Mouse (Mus musculus) heart, adult 10 weeks (tissue): ENCODE measurements around the gene Rnaseh2c. TPM values are rescaled to one million over a fixed set of nuclear protein-coding genes. Genes with fewer than 3 reads are reported as not detected.

Source experiments
- polyA plus RNA-seq: library from polyadenylated mRNA; stranded (reverse); fragments of 350-450 nt; fragmentation: Illumina TruSeq; extraction: RNeasy Lipid Tissue Mini Kit (QIAGEN cat#74804); gene quantifications from one replicate; pipeline ENCODE4 v1.2.3, GENCODE M21; 2014; ENCODE audit warnings: low read depth, low replicate concordance

The Rnaseh2c gene
- polyA plus RNA-seq: 28.9 TPM

GRCm38 (mm10) chr19:5601752-5602541 is at the start of gene Rnaseh2c:
TSS of gene Rnaseh2c (plus strand) at chr19:5601873.

GRCm38 (mm10) chr19:5560457-5561041 is 41.1 kb upstream of the Rnaseh2c start, which contains the start of gene Ovol1:
TSS of gene Ovol1 (minus strand) at chr19:5560646.

DNA sequence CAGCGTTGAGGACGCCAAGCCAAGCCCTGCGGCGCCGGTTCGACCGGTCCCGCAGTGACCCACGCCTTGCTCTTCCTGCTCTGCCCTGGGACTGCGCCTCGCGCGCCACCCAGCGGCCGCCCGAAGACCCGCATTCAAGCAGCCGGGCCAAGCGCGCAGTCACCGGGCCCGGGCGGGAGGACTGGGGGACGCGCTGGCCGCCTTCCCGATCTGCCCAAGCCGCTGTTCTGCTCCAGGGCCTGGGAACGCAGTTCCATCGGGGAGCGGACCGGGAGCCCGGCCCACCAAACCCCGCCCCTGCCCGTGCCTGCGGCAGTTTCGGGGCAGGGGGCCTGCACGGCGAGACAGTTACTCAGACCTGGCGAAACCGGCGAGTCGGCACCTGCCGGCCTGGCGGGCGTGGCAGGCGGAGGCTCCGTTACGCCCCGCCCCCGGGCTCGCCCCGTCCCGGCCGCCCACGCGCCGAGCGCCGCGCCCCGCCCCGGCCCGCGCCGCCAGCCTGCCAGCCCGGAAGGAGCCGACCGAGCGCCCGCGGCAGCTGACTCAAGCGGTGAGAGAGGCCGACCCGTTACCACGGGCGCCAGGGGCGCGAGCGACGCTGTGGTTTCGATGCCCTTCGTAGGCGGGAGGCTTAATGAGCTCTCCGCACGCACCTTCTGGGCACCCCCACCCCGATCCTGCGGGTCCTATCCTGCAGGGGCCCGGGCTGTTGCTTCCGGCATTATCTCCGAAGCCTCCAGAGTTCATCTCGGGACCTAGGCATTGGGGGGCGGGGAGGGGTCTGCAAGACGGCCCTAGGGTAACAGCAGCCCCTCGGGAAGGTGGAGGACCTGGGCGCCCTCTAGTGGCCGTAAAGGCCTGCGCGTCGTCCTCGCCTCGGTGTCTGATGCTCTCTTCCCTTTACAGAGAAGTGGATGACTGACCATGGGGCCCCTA is 33.9 kb upstream of the Rnaseh2c start, which contains the start of gene Ap5b1:
TSS of gene Ap5b1 (plus strand) at position 492 of the 936 bp plus-strand sequence.

GRCm38 (mm10) chr19:5609547-5610404 is 8.1 kb downstream of the Rnaseh2c start, which contains the start of gene Kat5:
TSS of gene Kat5 (minus strand) at chr19:5610237.

GRCm38 (mm10) chr19:5637069-5638047 is 35.7 kb downstream of the Rnaseh2c start, which contains the start of gene Rela:
TSS of gene Rela (plus strand) at chr19:5637483.

Other genes with a start within 250 kb of the Rnaseh2c start
- 23.0 TPM for gene Eif1ad, start 235.1 kb upstream of the Rnaseh2c start, polyA plus RNA-seq
- 122 TPM for gene Banf1, start 234.7 kb upstream of the Rnaseh2c start, polyA plus RNA-seq
- 43.7 TPM for gene Sart1, start 213.2 kb upstream of the Rnaseh2c start, polyA plus RNA-seq
- gene Tsga10ip, start 199.3 kb upstream of the Rnaseh2c start, polyA plus RNA-seq: not detected
- 391 TPM for gene Drap1, start 176.9 kb upstream of the Rnaseh2c start, polyA plus RNA-seq
- gene AI837181, start 176.7 kb upstream of the Rnaseh2c start, polyA plus RNA-seq: 33.9 TPM
- gene Fosl1, start 154.3 kb upstream of the Rnaseh2c start, polyA plus RNA-seq: not detected
- 6.9 TPM for gene Ccdc85b, start 144.0 kb upstream of the Rnaseh2c start, polyA plus RNA-seq
- 44.4 TPM for gene Fibp, start 141.3 kb upstream of the Rnaseh2c start, polyA plus RNA-seq
- gene Ctsw, start 133.4 kb upstream of the Rnaseh2c start, polyA plus RNA-seq: not detected
- gene Efemp2, start 127.9 kb upstream of the Rnaseh2c start, polyA plus RNA-seq: 14.6 TPM
- gene Mus81, start 113.5 kb upstream of the Rnaseh2c start, polyA plus RNA-seq: 33.4 TPM
- gene Cfl1, start 111.4 kb upstream of the Rnaseh2c start, polyA plus RNA-seq: 173 TPM
- gene 1700020D05Rik, start 98.1 kb upstream of the Rnaseh2c start, polyA plus RNA-seq: 1.8 TPM
- 10.1 TPM for gene Snx32, start 91.3 kb upstream of the Rnaseh2c start, polyA plus RNA-seq
- gene Ovol1, start 41.2 kb upstream of the Rnaseh2c start, polyA plus RNA-seq: not detected
- gene Ap5b1, start 33.8 kb upstream of the Rnaseh2c start, polyA plus RNA-seq: 1.9 TPM
- gene Kat5, start 8.4 kb downstream of the Rnaseh2c start, polyA plus RNA-seq: 30.9 TPM
- 30.4 TPM for gene Rela, start 35.6 kb downstream of the Rnaseh2c start, polyA plus RNA-seq
- 16.2 TPM for gene Sipa1, start 61.8 kb downstream of the Rnaseh2c start, polyA plus RNA-seq
- gene Map3k11, start 86.9 kb downstream of the Rnaseh2c start, polyA plus RNA-seq: 22.2 TPM
- 22.7 TPM for gene Pcnx3, start 87.0 kb downstream of the Rnaseh2c start, polyA plus RNA-seq
- gene Kcnk7, start 102.5 kb downstream of the Rnaseh2c start, polyA plus RNA-seq: not detected
- gene Ehbp1l1, start 124.4 kb downstream of the Rnaseh2c start, polyA plus RNA-seq: 120 TPM
- gene Fam89b, start 127.8 kb downstream of the Rnaseh2c start, polyA plus RNA-seq: 27.2 TPM
- gene Ltbp3, start 139.0 kb downstream of the Rnaseh2c start, polyA plus RNA-seq: 41.9 TPM
- gene Scyl1, start 169.5 kb downstream of the Rnaseh2c start, polyA plus RNA-seq: 64.9 TPM